Mouse (Mus musculus) ES-E14 (cell line): ENCODE measurements at regions not wholly inside any gene's neighbourhood (a gene's known extent, or its start where the extent isn't known, plus 50 kb on each side); places are given as distances from the start of the nearest gene placed in this dataset.

ENCODE experiments used
- DNase-seq: peaks from one replicate; pipeline ENCODE4 v3.0.0-alpha.2; 2013; ENCODE audit warnings: low read depth, low spot score
- H3K27ac ChIP-seq: 2 replicates; pipeline ENCODE4 v1.5.1; 2012; ENCODE audit warnings: low read depth, mild to moderate bottlenecking, low read length, moderate library complexity, mixed read lengths; ENCODE audit not compliant: poor library complexity, insufficient read depth, severe bottlenecking
- H3K36me3 ChIP-seq: 2 replicates; pipeline ENCODE4 v1.6.1; 2012; ENCODE audit warnings: mild to moderate bottlenecking, low read length, moderate library complexity, mixed read lengths; ENCODE audit not compliant: control insufficient read depth, poor library complexity, insufficient read depth, severe bottlenecking
- H3K4me1 ChIP-seq, 2 experiments: fragments of 150-350 bp in 1 of 2; sonication (generic) in 1 of 2; 2 replicates each; pipeline ENCODE4 v1.6.1; 2012; ENCODE audit warnings: low read length in 2 of 2, mild to moderate bottlenecking in 1 of 2, mixed read lengths in 1 of 2; ENCODE audit not compliant: control insufficient read depth in 2 of 2, insufficient read depth in 2 of 2, poor library complexity in 1 of 2
- H3K4me3 ChIP-seq, 2 experiments: fragments of 150-350 bp in 1 of 2; sonication (generic) in 1 of 2; 2 replicates each; pipeline ENCODE4 v1.5.1; 2012; ENCODE audit warnings: low read length in 2 of 2, low read depth in 1 of 2, mild to moderate bottlenecking in 1 of 2, mixed read lengths in 1 of 2; ENCODE audit not compliant: insufficient read depth in 1 of 2, poor library complexity in 1 of 2, severe bottlenecking in 1 of 2
- H3K9ac ChIP-seq: 2 replicates; pipeline ENCODE4 v1.6.1; 2012; ENCODE audit warnings: low read depth, mild to moderate bottlenecking, low read length, mixed read lengths; ENCODE audit not compliant: poor library complexity, insufficient read depth, severe bottlenecking
- H3K9me3 ChIP-seq: fragments of 150-350 bp; sonication (generic); 2 replicates; pipeline ENCODE4 v1.6.1; 2012; ENCODE audit warnings: low read depth, mild to moderate bottlenecking, low read length; ENCODE audit not compliant: control insufficient read depth, insufficient read depth
- CHD2 ChIP-seq: IDR thresholded peaks from 2 replicates; pipeline ENCODE4 v1.6.1; 2014; ENCODE audit warnings: mild to moderate bottlenecking, low read depth, low read length, inconsistent platforms
- HCFC1 ChIP-seq: IDR thresholded peaks from 2 replicates; pipeline ENCODE4 v1.6.1; 2012; ENCODE audit warnings: low read length, inconsistent platforms, borderline replicate concordance; ENCODE audit not compliant: insufficient read depth
- MAFK ChIP-seq: IDR thresholded peaks from 2 replicates; pipeline ENCODE4 v1.6.1; 2014; ENCODE audit warnings: mild to moderate bottlenecking, low read depth, low read length, inconsistent platforms; ENCODE audit not compliant: insufficient read depth
- ZC3H11A ChIP-seq: IDR thresholded peaks from 2 replicates; pipeline ENCODE4 v1.6.1; 2012; ENCODE audit warnings: low read depth, mild to moderate bottlenecking, inconsistent platforms, low read length, borderline replicate concordance
- ZNF384 ChIP-seq: IDR thresholded peaks from 2 replicates; pipeline ENCODE4 v1.6.1; 2012; ENCODE audit warnings: low read depth, low read length, inconsistent platforms
- in situ Hi-C, 2 experiments: fragments of 600-800 bp; cut with MboI; formaldehyde crosslinking; loops; one replicate each; pipeline ENCODE4 v1.15.1; 2025; ENCODE audit warnings: low sequenced_read_pairs in 2 of 2, inconsistent platforms in 1 of 2; ENCODE audit not compliant: unreplicated experiment in 2 of 2

- H3K36me3 ChIP-seq = no peaks in the 10 kb centered on the region
- in situ Hi-C loops = no loop called here
- H3K4me1 ChIP-seq = peaks cover 9 to 16% of the 10 kb centered on the region in 2 experiments
- no peak overlapping the region for H3K4me3 ChIP-seq
- peak overlapping the region; percentile 26; the same call in 1 of the 2 replicates for H3K9ac ChIP-seq
- DNase-seq = no peak
- no peaks in the 10 kb centered on the region for H3K9me3 ChIP-seq
- H3K27ac ChIP-seq = peak overlapping the region; percentile 34; the same call in 1 of the 2 replicates
- no peak for TF ChIP-seq MAFK
- TF ChIP-seq ZNF384 = no peak
- no peak for TF ChIP-seq HCFC1
- TF ChIP-seq ZC3H11A = no peak
- no peak for TF ChIP-seq CHD2
Observed at GRCm38 (mm10) chr8:33990039-33990438, 121.5 kb downstream of the Gm10131 start.

GRCm38 (mm10) chr8:33987755-33988104 lies 123.8 kb downstream of the Gm10131 start:
- peak overlapping the region in 1 of 2 experiments; percentile 39; a peak in 2 of 4 replicates for H3K4me3 ChIP-seq
- no peak for DNase-seq
- no peak overlapping the region for H3K27ac ChIP-seq
- in situ Hi-C loops = no loop called here
- no peaks in the 10 kb centered on the region for H3K9me3 ChIP-seq
- H3K9ac ChIP-seq = no peak overlapping the region
- H3K4me1 ChIP-seq = peaks cover 5 to 6% of the 10 kb centered on the region in 2 experiments
- no peaks in the 10 kb centered on the region for H3K36me3 ChIP-seq
- TF ChIP-seq ZC3H11A = no peak
- no peak for TF ChIP-seq MAFK

- TF ChIP-seq HCFC1 (no peak), ZNF384 (no peak), CHD2 (no peak), ZC3H11A (no peak), MAFK (no peak)
- no peak overlapping the region for H3K27ac ChIP-seq
Observed at GRCm38 (mm10) chr8:33987091-33987754, 124.3 kb downstream of the Gm10131 start.

GRCm38 (mm10) chr8:33986657-33987056 lies 124.9 kb downstream of the Gm10131 start:
- Histone ChIP-seq H3K9ac (no peak overlapping the region), H3K9me3 (no peaks in the 10 kb centered on the region), H3K4me1 (peaks cover 2 to 5% of the 10 kb centered on the region in 2 experiments), H3K27ac (no peak overlapping the region), H3K36me3 (no peaks in the 10 kb centered on the region), H3K4me3 (no peak overlapping the region)
- DNase-seq = no peak
- TF ChIP-seq MAFK (no peak), ZNF384 (no peak), CHD2 (no peak), HCFC1 (no peak), ZC3H11A (no peak)
- in situ Hi-C loops = no loop called here

More at GRCm38 (mm10) chr8:33987091-33987754, 124.3 kb downstream of the Gm10131 start:
- no peak for DNase-seq
- H3K4me3 ChIP-seq = peak overlapping the region in 1 of 2 experiments; percentile 39; a peak in 2 of 4 replicates
- H3K9ac ChIP-seq = no peak overlapping the region
- H3K4me1 ChIP-seq = peaks cover 4 to 5% of the 10 kb centered on the region in 2 experiments
- H3K9me3 ChIP-seq = no peaks in the 10 kb centered on the region
- in situ Hi-C loops = no loop called here
- no peaks in the 10 kb centered on the region for H3K36me3 ChIP-seq
